Mouse (Mus musculus) liver, embryonic 14.5 days (tissue): ENCODE measurements around the gene Mybbp1a.

ENCODE experiments used
- CTCF ChIP-seq: IDR thresholded peaks from 2 replicates; pipeline ENCODE4 v1.5.1; 2016; ENCODE audit warnings: antibody characterized with exemption, low read depth, control low read depth
- EP300 ChIP-seq: IDR thresholded peaks from 2 replicates; pipeline ENCODE4 v1.6.1; 2016; ENCODE audit warnings: antibody characterized with exemption, low read depth

DNA sequence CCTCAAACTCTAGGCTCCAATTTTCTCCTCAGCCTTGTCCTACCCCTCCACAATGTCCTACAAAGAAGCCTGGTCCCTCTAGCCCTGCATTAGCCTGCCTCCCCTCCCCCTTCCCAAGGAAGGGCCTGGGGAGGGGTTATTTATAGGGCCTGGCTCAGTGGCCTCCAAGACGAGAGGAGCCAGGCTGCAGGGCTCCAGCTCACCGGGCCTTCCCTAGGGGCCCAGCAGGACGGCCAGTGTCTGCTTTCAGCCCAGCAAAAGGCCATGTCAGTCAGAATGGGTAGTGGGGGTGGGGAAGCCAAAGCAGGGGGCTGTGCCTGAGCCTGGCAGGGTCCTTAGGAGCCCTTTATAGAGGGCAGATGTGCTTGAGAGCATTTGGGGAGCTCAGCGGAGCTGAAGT, 23.8 kb upstream of the Mybbp1a start:
- no peak for TF ChIP-seq CTCF
- no peak for TF ChIP-seq EP300
